ENCODE assay signal across 9 mouse cellular contexts in the genomic region with DNA sequence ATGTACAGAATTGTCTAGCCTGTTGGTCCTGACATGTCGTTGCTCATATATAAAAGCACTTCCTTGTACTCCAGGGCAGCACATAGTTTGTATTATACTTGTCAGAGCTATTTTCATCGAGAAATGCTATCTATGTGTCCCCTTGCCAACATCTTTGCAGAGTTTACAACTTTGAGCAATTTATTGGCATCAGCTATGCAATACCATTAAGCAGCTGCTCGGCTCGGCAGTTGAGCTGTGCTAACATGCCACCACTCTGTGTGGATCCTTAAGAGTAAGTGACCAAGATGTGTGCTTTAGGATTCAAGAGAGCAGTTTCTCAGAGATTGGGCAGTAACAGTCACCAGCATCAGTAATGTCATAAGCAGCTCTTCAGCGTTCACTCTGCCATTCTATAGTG.
"Had no signal": no experiment of that assay in that cellular context is flagged by ENCODE, and none has a peak within 500 bp of the region (broad histone marks: within the 10 kb centered on the region; RNA-seq: fewer than 3 reads in every experiment).

No protein-coding gene starts in this region.

- H3K27ac ChIP-seq: intestine, embryonic 15.5 days; limb, embryonic 12.5 days; liver, embryonic 13.5 days; midbrain, embryonic 13.5 days had no signal

- H3K4me2 ChIP-seq: intestine, embryonic 15.5 days; limb, embryonic 12.5 days; liver, embryonic 13.5 days; midbrain, embryonic 13.5 days had no signal

- H3K27me3 ChIP-seq: intestine, embryonic 15.5 days; limb, embryonic 12.5 days; liver, embryonic 13.5 days; midbrain, embryonic 13.5 days had no signal

- ATAC-seq: intestine, embryonic 15.5 days; liver, postnatal 0 days; midbrain, embryonic 13.5 days had no signal

- H3K4me3 ChIP-seq: intestine, embryonic 15.5 days; limb, embryonic 12.5 days; liver, embryonic 13.5 days; midbrain, embryonic 13.5 days had no signal

- H3K4me1 ChIP-seq: intestine, embryonic 15.5 days; limb, embryonic 12.5 days; liver, embryonic 13.5 days; midbrain, embryonic 13.5 days had no signal

- H3K36me3 ChIP-seq: intestine, embryonic 15.5 days had no signal

- DNase-seq: kidney, adult 8-10 months; liver; liver, embryonic 13.5 days; liver, postnatal 0 days; right cerebral cortex, postnatal 25 days; thymus, postnatal 36 days had no signal

- H3K9me3 ChIP-seq: intestine, embryonic 15.5 days; limb, embryonic 12.5 days; liver, embryonic 13.5 days; midbrain, embryonic 13.5 days had no signal

- H3K9ac ChIP-seq: intestine, embryonic 15.5 days; limb, embryonic 12.5 days; liver, embryonic 13.5 days; liver, postnatal 0 days; midbrain, embryonic 13.5 days had no signal
